Mouse (Mus musculus) Patski (cell line): ENCODE results near the gene Jmjd8. TPM values are rescaled to one million over a fixed set of nuclear protein-coding genes. Genes with fewer than 3 reads are reported as not detected.

ENCODE experiments used
- ATAC-seq: fragments of 100-300 bp; one replicate; pipeline ENCODE4 v1.8.0; 2021
- CTCF ChIA-PET: fragments of 350-600 bp; sonication (Branson Sonifier 250); formaldehyde crosslinking; loops from one replicate; lab custom pipeline; 2022; ENCODE audit warnings: inconsistent platforms; lab: Charles Lee
- POLR2A ChIA-PET: fragments of 350-600 bp; sonication (Branson Sonifier 250); formaldehyde crosslinking; loops from one replicate; lab custom pipeline; 2022; ENCODE audit warnings: antibody characterized with exemption, inconsistent platforms; lab: Charles Lee
- DNase-seq: peaks from one replicate; pipeline ENCODE4 v3.0.0-alpha.2; 2011; ENCODE audit warnings: low read depth, low spot score
- H3K27me3 ChIP-seq: fragments of 371-371 bp; one replicate; pipeline ENCODE4 v1.5.1; 2021
- CTCF ChIP-seq: fragments of 100-300 bp; IDR thresholded peaks from one replicate; pipeline ENCODE4 v1.5.1; 2021
- in situ Hi-C: fragments of 300-500 bp; cut with MboI; formaldehyde crosslinking; loops from 3 replicates; pipeline ENCODE4 v1.11.1; 2018; ENCODE audit warnings: low pct_unique_long_range_greater_than_20kb, mixed read lengths
- polyA plus RNA-seq: library from polyadenylated mRNA; unstranded; gene quantifications from one replicate; pipeline ENCODE4 v1.2.3, GENCODE M21; 2021

Gene Jmjd8
- 22.9 TPM for polyA plus RNA-seq

GRCm38 (mm10) chr17:25828712-25829557, at the start of gene Jmjd8:
Gene Jmjd8, plus strand, starts transcription at chr17:25828867.
- in situ Hi-C loops: no loop called here
- ATAC-seq (no peak), DNase-seq (no peak)
- CTCF ChIA-PET: no interaction called here
- no peaks in the 10 kb centered on the region for H3K27me3 ChIP-seq
- no peak for TF ChIP-seq CTCF
- POLR2A ChIA-PET: interaction anchor here (1.1 kb wide), 1 partner anchor 46 kb away, joined by 3 read pairs; the partner anchor contains the start of gene Mettl26

GRCm38 (mm10) chr17:25781339-25781738, 47.3 kb upstream of the Jmjd8 start:
- no peak for TF ChIP-seq CTCF
- H3K27me3 ChIP-seq: no peaks in the 10 kb centered on the region
- ATAC-seq (no peak), DNase-seq (no peak)
- in situ Hi-C loops: no loop called here
- CTCF ChIA-PET: interaction anchor here (1.1 kb wide), 1 partner anchor 19 kb away, joined by 3 read pairs; no protein-coding TSS in a partner anchor
- POLR2A ChIA-PET: interaction anchor here (1.2 kb wide), 1 partner anchor 54 kb away, joined by 3 read pairs; no protein-coding TSS in a partner anchor

- in situ Hi-C loops: no loop called here
- no peak for TF ChIP-seq CTCF
- ChIA-PET CTCF (no interaction called here), POLR2A (no interaction called here)
- no peaks in the 10 kb centered on the region for H3K27me3 ChIP-seq
- DNase-seq (no peak), ATAC-seq (no peak)
Measured at GRCm38 (mm10) chr17:25783086-25783485, 45.6 kb upstream of the Jmjd8 start.

DNA sequence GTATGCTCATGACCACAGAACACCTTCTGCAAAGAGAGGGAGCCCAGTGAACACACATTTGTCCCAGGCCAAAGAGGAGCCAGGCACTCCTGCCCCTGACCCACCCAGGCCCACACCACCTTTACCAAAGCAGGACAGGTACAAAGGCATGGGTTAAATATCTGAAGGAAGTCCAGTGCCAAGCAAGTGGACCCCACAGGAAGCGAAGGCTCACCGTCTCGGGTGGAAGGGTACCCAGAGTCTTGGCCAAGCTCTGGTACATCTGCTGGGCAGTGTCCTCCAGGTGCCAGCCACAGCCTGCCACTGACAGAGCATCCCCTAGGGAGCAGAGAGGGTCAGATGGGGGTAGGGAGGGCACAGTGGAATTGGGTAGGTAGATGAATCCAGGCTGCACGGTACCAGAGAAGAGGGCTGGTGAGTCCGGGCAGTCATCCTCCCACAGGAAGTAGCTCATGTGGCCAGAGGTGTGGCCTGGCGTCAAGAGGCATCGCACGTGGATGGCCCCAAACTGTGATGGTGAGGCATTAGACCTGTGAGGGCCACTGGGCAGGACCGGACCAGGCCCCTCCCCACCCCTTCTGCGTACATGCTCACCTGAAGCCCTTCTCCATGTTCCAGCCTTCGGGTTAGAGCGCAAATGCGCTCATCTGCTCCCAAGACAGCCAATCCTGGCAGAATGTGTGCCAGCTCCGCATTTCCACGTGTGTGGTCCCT, 44.6 kb upstream of the Jmjd8 start:
- DNase-seq: no peak
- no peaks in the 10 kb centered on the region for H3K27me3 ChIP-seq
- ChIA-PET CTCF (interaction anchor here (1.3 to 2.4 kb wide), 3 partner anchors 11 to 68 kb away, joined by 3 to 9 read pairs (median 4); partner anchors contain the start of gene AC134908.4), POLR2A (no interaction called here)
- in situ Hi-C loops: no loop called here
- TF ChIP-seq CTCF: no peak
- no peak for ATAC-seq

GRCm38 (mm10) chr17:25785281-25785745, 43.4 kb upstream of the Jmjd8 start, which contains the start of gene Haghl:
Gene Haghl, minus strand, starts transcription at chr17:25785673.
- H3K27me3 ChIP-seq: no peaks in the 10 kb centered on the region
- DNase-seq: peak; percentile 75
- POLR2A ChIA-PET: no interaction called here
- CTCF ChIA-PET: interaction anchor here (1.3 to 2.4 kb wide), 3 partner anchors 10 to 69 kb away, joined by 3 to 9 read pairs (median 4); partner anchors contain the start of gene AC134908.4
- peak; percentile 27 for ATAC-seq
- TF ChIP-seq CTCF: no peak
- in situ Hi-C loops: no loop called here

DNA sequence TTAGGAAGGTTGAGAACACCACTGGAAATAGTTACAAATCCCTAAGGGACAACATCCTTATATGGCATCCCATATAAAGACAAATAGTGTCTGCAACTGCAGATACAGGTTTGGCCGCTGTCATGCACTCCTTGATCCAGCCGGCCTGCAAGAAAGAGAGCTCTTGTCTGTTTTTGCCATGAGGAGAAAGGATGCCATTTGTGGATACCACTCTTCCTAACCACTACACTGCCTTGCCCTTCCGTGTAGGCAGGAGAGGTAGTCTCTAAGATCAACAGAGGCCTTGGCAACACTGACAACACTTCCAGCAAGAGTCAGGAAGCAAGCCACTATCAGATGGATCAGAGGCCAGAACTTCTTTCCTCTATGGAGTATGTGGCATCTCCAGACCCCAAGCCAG, 42.4 kb upstream of the Jmjd8 start, which contains the start of gene Ccdc78:
TSS of gene Ccdc78 (plus strand) at position 301 of the 400 bp plus-strand sequence.
- CTCF ChIA-PET: interaction anchor here (2.4 kb wide), 1 partner anchor 15 kb away, joined by 9 read pairs; no protein-coding TSS in a partner anchor

DNA sequence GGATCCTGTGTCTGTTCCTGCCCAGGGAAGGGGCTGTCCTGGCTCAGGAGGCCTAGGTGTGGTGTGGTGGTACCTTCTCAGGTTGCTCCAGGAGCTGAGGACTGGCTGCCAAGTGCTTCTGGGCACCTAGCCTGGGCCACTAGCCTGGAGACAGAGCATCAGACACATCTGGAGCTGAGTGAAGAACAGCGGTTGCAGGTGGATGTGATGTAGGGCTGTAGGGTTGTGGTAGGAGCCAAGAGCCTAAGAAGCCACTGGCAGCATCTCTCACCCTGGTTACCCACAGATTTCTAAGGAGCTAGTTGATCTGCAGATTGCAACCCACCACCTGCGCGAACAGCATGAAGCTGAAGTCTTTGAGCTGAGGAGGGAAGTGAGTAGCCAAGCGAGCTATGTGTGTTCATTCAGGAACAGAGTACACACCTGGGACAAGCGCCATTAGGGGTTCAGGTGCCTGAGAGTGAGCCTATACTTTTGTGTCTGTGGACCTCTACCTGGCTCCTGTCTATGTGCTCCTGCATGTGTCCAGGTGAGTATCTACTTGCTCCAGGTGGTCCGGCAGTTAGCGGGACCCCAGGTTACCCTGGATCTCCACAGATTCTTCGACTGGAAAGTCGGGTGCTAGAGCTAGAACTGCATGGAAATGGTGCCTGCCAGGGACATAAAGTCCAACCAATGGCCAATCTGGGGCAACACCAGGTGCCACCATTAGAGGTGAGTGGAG, 41.7 kb upstream of the Jmjd8 start:
- POLR2A ChIA-PET: interaction anchor here (0.7 kb wide), 1 partner anchor 13 kb away, joined by 3 read pairs; the partner anchor contains the start of gene Narfl
- ATAC-seq: no peak
- TF ChIP-seq CTCF: no peak

More for the DNA sequence above, 42.4 kb upstream of the Jmjd8 start, which contains the start of gene Ccdc78:
- DNase-seq (no peak), ATAC-seq (no peak)
- POLR2A ChIA-PET: no interaction called here
- H3K27me3 ChIP-seq: no peaks in the 10 kb centered on the region
- no peak for TF ChIP-seq CTCF
- in situ Hi-C loops: no loop called here

GRCm38 (mm10) chr17:25791320-25791842, 37.3 kb upstream of the Jmjd8 start:
- in situ Hi-C loops: no loop called here
- H3K27me3 ChIP-seq: no peaks in the 10 kb centered on the region
- ChIA-PET POLR2A (no interaction called here), CTCF (interaction anchor here (3.2 kb wide), 1 partner anchor 10 kb away, joined by 11 read pairs; no protein-coding TSS in a partner anchor)
- no peak for TF ChIP-seq CTCF
- DNase-seq (no peak), ATAC-seq (no peak)

More for the DNA sequence above, 41.7 kb upstream of the Jmjd8 start:
- CTCF ChIA-PET: interaction anchor here (0.9 kb wide), 1 partner anchor 14 kb away, joined by 4 read pairs; no protein-coding TSS in a partner anchor
- H3K27me3 ChIP-seq: no peaks in the 10 kb centered on the region
- no peak for DNase-seq
- in situ Hi-C loops: no loop called here

- DNase-seq (no peak), ATAC-seq (no peak)
- CTCF ChIA-PET: interaction anchor here (1.2 to 3.2 kb wide), 2 partner anchors 9 to 58 kb away, joined by 3 to 11 read pairs; no protein-coding TSS in a partner anchor
- TF ChIP-seq CTCF: no peak
- in situ Hi-C loops: no loop called here
- POLR2A ChIA-PET: no interaction called here
- no peaks in the 10 kb centered on the region for H3K27me3 ChIP-seq
Measured at GRCm38 (mm10) chr17:25791843-25792527, 36.7 kb upstream of the Jmjd8 start.
